Mouse (Mus musculus): ENCODE measurements around the gene Lsm11. TPM values are rescaled to one million over a fixed set of nuclear protein-coding genes. Genes with fewer than 3 reads are reported as not detected.

The Lsm11 gene
- 0.74 TPM for polyA plus RNA-seq (2014; fragmentation: Illumina TruSeq; extraction: RNeasy Lipid Tissue Mini Kit (QIAGEN cat#74804); ENCODE audit: low read depth, low replicate concordance)

GRCm38 (mm10) chr11:45944643-45945156 lies at the start of gene Lsm11:
Gene Lsm11 (minus strand): TSS chr11:45944935.

GRCm38 (mm10) chr11:45979946-45980892 lies 35.5 kb upstream of the Lsm11 start, which contains the start of gene Sox30:
Gene Sox30 (plus strand): TSS chr11:45980310.

GRCm38 (mm10) chr11:45955127-45955627 lies 10.4 kb upstream of the Lsm11 start, which contains the start of gene Thg1l:
Gene Thg1l (minus strand): TSS chr11:45955494.

Other genes starting within 250 kb of the Lsm11 start
- gene Clint1, start 92.9 kb downstream of the Lsm11 start, polyA plus RNA-seq (2014; fragmentation: Illumina TruSeq; extraction: RNeasy Lipid Tissue Mini Kit (QIAGEN cat#74804); ENCODE audit: low read depth, low replicate concordance), result 30.0 TPM
- gene Thg1l, start 10.6 kb upstream of the Lsm11 start, polyA plus RNA-seq (2014; fragmentation: Illumina TruSeq; extraction: RNeasy Lipid Tissue Mini Kit (QIAGEN cat#74804); ENCODE audit: low read depth, low replicate concordance), result 14.9 TPM
- gene Sox30, start 35.4 kb upstream of the Lsm11 start, polyA plus RNA-seq (2014; fragmentation: Illumina TruSeq; extraction: RNeasy Lipid Tissue Mini Kit (QIAGEN cat#74804); ENCODE audit: low read depth, low replicate concordance), result 89.5 TPM
- gene Gm12166, start 107.4 kb upstream of the Lsm11 start, polyA plus RNA-seq (2014; fragmentation: Illumina TruSeq; extraction: RNeasy Lipid Tissue Mini Kit (QIAGEN cat#74804); ENCODE audit: low read depth, low replicate concordance), result 0.57 TPM
- 0.53 TPM for gene Adam19, start 111.1 kb upstream of the Lsm11 start, polyA plus RNA-seq (2014; fragmentation: Illumina TruSeq; extraction: RNeasy Lipid Tissue Mini Kit (QIAGEN cat#74804); ENCODE audit: low read depth, low replicate concordance)
- gene Nipal4, start 221.6 kb upstream of the Lsm11 start, polyA plus RNA-seq (2014; fragmentation: Illumina TruSeq; extraction: RNeasy Lipid Tissue Mini Kit (QIAGEN cat#74804); ENCODE audit: low read depth, low replicate concordance), result not detected